Mouse (Mus musculus) midbrain, embryonic 11.5 days (tissue): Measurements from ENCODE around the gene E330017A01Rik. TPM values are rescaled to one million over a fixed set of nuclear protein-coding genes. Genes with fewer than 3 reads are reported as not detected.

Source experiments
- ATAC-seq: fragments of 200-750 bp; cut with Nextera tagmentation; 2 replicates; pipeline ENCODE4 v1.8.0; 2017; ENCODE audit warnings: moderate TSS enrichment, moderate library complexity; ENCODE audit not compliant: low FRiP score
- DNase-seq: peaks from one replicate; pipeline ENCODE4 v3.0.0; 2015; ENCODE audit warnings: low spot score; ENCODE audit errors: missing footprints
- H3K27ac ChIP-seq: fragments of 300-500 bp; sonication (generic); 2 replicates; pipeline ENCODE4 v1.5.1; 2014; ENCODE audit warnings: low read depth, low read length
- H3K27me3 ChIP-seq: fragments of 300-500 bp; sonication (generic); 2 replicates; pipeline ENCODE4 v1.6.1; 2014; ENCODE audit warnings: mild to moderate bottlenecking, low read length, moderate library complexity, mixed read lengths; ENCODE audit not compliant: control insufficient read depth, insufficient read depth
- H3K36me3 ChIP-seq: fragments of 300-500 bp; sonication (generic); 2 replicates; pipeline ENCODE4 v1.6.1; 2014; ENCODE audit warnings: mild to moderate bottlenecking, low read length, moderate library complexity, mixed read lengths; ENCODE audit not compliant: control insufficient read depth, insufficient read depth
- H3K4me1 ChIP-seq: fragments of 300-500 bp; sonication (generic); 2 replicates; pipeline ENCODE4 v1.6.1; 2014; ENCODE audit warnings: low read length; ENCODE audit not compliant: control insufficient read depth, insufficient read depth
- H3K4me2 ChIP-seq: fragments of 300-500 bp; sonication (generic); 2 replicates; pipeline ENCODE4 v1.6.1; 2014; ENCODE audit warnings: mild to moderate bottlenecking, moderate library complexity
- H3K4me3 ChIP-seq: fragments of 300-500 bp; sonication (generic); 2 replicates; pipeline ENCODE4 v1.5.1; 2014; ENCODE audit warnings: low read depth, low read length
- H3K9ac ChIP-seq: fragments of 300-500 bp; sonication (generic); 2 replicates; pipeline ENCODE4 v1.6.1; 2014; ENCODE audit warnings: low read length
- H3K9me3 ChIP-seq: fragments of 300-500 bp; sonication (generic); 2 replicates; pipeline ENCODE4 v1.6.1; 2016; ENCODE audit warnings: low read length; ENCODE audit not compliant: control insufficient read depth
- polyA plus RNA-seq: library from polyadenylated mRNA; unstranded; fragments of >200 nt; fragmentation: Nextera tagmentation; extraction: Ambion mirVana; gene quantifications from 2 replicates; pipeline ENCODE4 v1.2.1, GENCODE M21; 2014

Gene E330017A01Rik
- polyA plus RNA-seq, 1 experiment from 2014 or later = not detected

DNA sequence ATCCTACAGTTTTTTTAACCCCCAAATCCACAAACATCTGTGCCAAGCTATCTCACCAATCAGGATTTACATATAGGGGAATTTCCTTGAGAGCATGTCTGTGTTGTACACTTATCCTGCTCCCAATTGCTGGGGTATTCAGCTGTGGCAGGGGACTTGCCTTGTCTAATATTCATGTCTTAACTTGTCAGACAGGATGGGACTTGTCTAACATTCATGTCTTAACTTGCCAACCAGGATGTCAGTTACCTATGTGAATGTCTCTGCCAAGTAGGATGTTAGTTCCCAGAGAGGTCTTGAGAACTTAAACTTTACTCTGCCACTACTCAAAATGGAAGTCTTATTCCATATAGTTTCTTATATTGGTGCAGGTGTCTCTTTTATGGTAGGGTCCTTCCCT, 49.1 kb downstream of the E330017A01Rik start:
- H3K4me1 ChIP-seq = no peaks in the 10 kb centered on the region
- no peak overlapping the region for H3K9ac ChIP-seq
- H3K27ac ChIP-seq = no peak overlapping the region
- DNase-seq = no peak
- H3K9me3 ChIP-seq = no peaks in the 10 kb centered on the region
- no peak for ATAC-seq
- no peak overlapping the region for H3K4me2 ChIP-seq
- no peaks in the 10 kb centered on the region for H3K27me3 ChIP-seq
- H3K36me3 ChIP-seq = no peaks in the 10 kb centered on the region
- H3K4me3 ChIP-seq = no peak overlapping the region

Other genes starting within 250 kb of the E330017A01Rik start
- gene Dcbld2, start 230.3 kb downstream of the E330017A01Rik start, polyA plus RNA-seq = 10.0 and 11.5 TPM in 2 replicates
- gene St3gal6, start 114.5 kb downstream of the E330017A01Rik start, polyA plus RNA-seq = 10.4 and 11.8 TPM in 2 replicates
- not detected in 2 replicates for gene Gm813, start 21.8 kb downstream of the E330017A01Rik start, polyA plus RNA-seq
- 16.7 and 17.6 TPM in 2 replicates for gene Cpox, start 31.6 kb upstream of the E330017A01Rik start, polyA plus RNA-seq
- gene Gpr15, start 80.3 kb upstream of the E330017A01Rik start, polyA plus RNA-seq = 0.10 TPM in 1 of 2 replicates, not detected in the other
- gene Cldnd1, start 89.2 kb upstream of the E330017A01Rik start, polyA plus RNA-seq = 125 and 137 TPM in 2 replicates
- gene Olfr172, start 124.4 kb upstream of the E330017A01Rik start, polyA plus RNA-seq = not detected in 2 replicates
- not detected in 2 replicates for gene Olfr173, start 161.5 kb upstream of the E330017A01Rik start, polyA plus RNA-seq
- not detected in 2 replicates for gene Olfr175-ps1, start 188.0 kb upstream of the E330017A01Rik start, polyA plus RNA-seq
- not detected in 2 replicates for gene Olfr177, start 236.0 kb upstream of the E330017A01Rik start, polyA plus RNA-seq